Mouse (Mus musculus) limb, embryonic 14.5 days (tissue): ENCODE measurements around the gene Itpkb. TPM values are rescaled to one million over a fixed set of nuclear protein-coding genes. Genes with fewer than 3 reads are reported as not detected.

Source experiments
- ATAC-seq: fragments of 200-750 bp; cut with Nextera tagmentation; 2 replicates; pipeline ENCODE4 v1.8.0; 2017; ENCODE audit warnings: low read depth, moderate number of reproducible peaks, moderate TSS enrichment; ENCODE audit not compliant: low FRiP score
- DNase-seq: peaks from one replicate; pipeline ENCODE4 v3.0.0-alpha.2; 2015; ENCODE audit warnings: low spot score
- H3K27ac ChIP-seq: fragments of 300-500 bp; sonication (generic); replicated peaks from 2 replicates; pipeline ENCODE4 v1.5.1; 2014; ENCODE audit warnings: low read depth, mild to moderate bottlenecking, low read length, moderate library complexity, mixed read lengths
- H3K27me3 ChIP-seq: fragments of 300-500 bp; sonication (generic); 2 replicates; pipeline ENCODE4 v1.6.1; 2014; ENCODE audit warnings: low read length, mixed read lengths; ENCODE audit not compliant: control insufficient read depth, insufficient read depth
- H3K36me3 ChIP-seq: fragments of 300-500 bp; sonication (generic); 2 replicates; pipeline ENCODE4 v1.6.1; 2014; ENCODE audit warnings: mild to moderate bottlenecking, low read length, moderate library complexity, mixed read lengths; ENCODE audit not compliant: control insufficient read depth, insufficient read depth
- H3K4me1 ChIP-seq: fragments of 300-500 bp; sonication (generic); 2 replicates; pipeline ENCODE4 v1.6.1; 2014; ENCODE audit warnings: antibody characterized with exemption, low read length, mixed read lengths; ENCODE audit not compliant: control insufficient read depth, insufficient read depth
- H3K4me2 ChIP-seq: fragments of 300-500 bp; sonication (generic); replicated peaks from 2 replicates; pipeline ENCODE4 v1.6.1; 2014; ENCODE audit warnings: low read depth, mild to moderate bottlenecking, low read length, moderate library complexity; ENCODE audit not compliant: severe bottlenecking
- H3K4me3 ChIP-seq: fragments of 300-500 bp; sonication (generic); replicated peaks from 2 replicates; pipeline ENCODE4 v1.5.1; 2014; ENCODE audit warnings: low read length
- H3K9ac ChIP-seq: fragments of 300-500 bp; sonication (generic); 2 replicates; pipeline ENCODE4 v1.6.1; 2014; ENCODE audit warnings: mild to moderate bottlenecking, low read depth, low read length, moderate library complexity; ENCODE audit not compliant: severe bottlenecking
- H3K9me3 ChIP-seq: fragments of 300-500 bp; sonication (generic); 2 replicates; pipeline ENCODE4 v1.6.1; 2016; ENCODE audit warnings: low read length; ENCODE audit not compliant: control insufficient read depth
- POLR2A ChIP-seq: fragments of 200-500 bp; IDR thresholded peaks from 2 replicates; pipeline ENCODE4 v1.8.0; 2012; ENCODE audit warnings: inconsistent platforms, mild to moderate bottlenecking, moderate library complexity, borderline replicate concordance; ENCODE audit not compliant: insufficient read depth, insufficient read length; ENCODE audit errors: extremely low read depth
- WGBS: fragments of 180-500 bp; shearing (Covaris S2); extraction: QIAGEN DNeasy Blood & Tissue Kit; methylation state at CpG from one replicate; pipeline ENCODE4 v1.1.7; 2014; 5-methylcytosine and 5-hydroxymethylcytosine counted together
- polyA plus RNA-seq, 2 experiments: library from polyadenylated mRNA; depleted of rRNA in 1 of 2; stranded (reverse) in 1 of 2; unstranded in 1 of 2; fragments of >200 nt; fragmentation: Nextera tagmentation in 1 of 2; extraction: Ambion mirVana in 1 of 2; gene quantifications; 2 replicates each; pipeline versions ENCODE4 v1.2.1 to v1.2.3; 2012 to 2014

Itpkb gene
- polyA plus RNA-seq, 2 experiments: 8.4 to 16.2 TPM

DNA sequence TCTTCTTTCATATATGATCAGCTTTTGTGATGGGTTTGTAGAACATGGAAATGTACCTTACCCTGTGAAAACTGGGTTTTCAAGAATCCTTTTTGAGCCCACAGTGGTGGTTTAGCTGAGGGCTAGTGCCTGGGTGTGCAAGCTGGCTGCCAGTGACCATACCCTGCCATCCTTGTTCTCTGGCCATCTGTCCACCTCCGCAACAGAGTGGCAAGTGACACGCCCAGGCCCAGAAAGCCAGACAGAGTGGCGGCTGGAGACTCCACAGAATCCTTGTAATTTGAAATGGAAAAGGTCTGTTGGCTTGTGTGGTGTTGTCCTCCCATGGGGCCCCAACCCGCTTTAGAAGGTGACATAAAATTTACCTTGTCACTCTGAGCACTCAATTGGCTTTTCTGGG lies 31.9 kb downstream of the Itpkb start:
- Histone ChIP-seq H3K9ac (no peak overlapping the region), H3K4me3 (no peak overlapping the region), H3K27ac (no peak overlapping the region), H3K4me2 (no peak overlapping the region), H3K36me3 (0 out of 2 replicates have a peak, but pooled peaks cover 2% of the 10 kb centered on the region), H3K9me3 (no peaks in the 10 kb centered on the region), H3K27me3 (no peaks in the 10 kb centered on the region), H3K4me1 (peaks cover 12% of the 10 kb centered on the region; the same call in 1 of the 2 replicates)
- DNase-seq (no peak), ATAC-seq (no peak)
- WGBS: 80% methylated on average over 4 of the region's 4 CpGs
- no peak for TF ChIP-seq POLR2A

DNA sequence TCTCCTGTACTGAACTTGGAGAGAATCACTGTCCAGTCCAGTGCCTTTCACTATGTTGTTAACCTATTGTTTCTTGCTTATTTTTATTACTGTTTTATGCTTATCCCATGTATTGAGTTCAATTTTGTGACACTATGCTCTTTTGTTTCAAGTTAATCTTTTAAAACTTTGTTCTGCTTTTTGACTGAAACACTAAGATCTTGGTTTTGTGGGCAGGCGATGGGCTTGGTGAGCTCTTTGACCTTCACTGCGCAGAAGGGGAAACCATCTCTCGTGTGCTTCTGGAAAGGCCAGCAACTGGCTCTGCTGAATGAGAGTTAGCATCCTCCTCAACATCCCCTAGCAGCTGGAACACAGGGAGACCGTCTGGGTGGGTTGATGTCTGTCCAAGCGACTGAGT lies 32.6 kb downstream of the Itpkb start:
- WGBS: 81% methylated on average over 5 of the region's 5 CpGs
- no peak for DNase-seq
- no peak for TF ChIP-seq POLR2A
- Histone ChIP-seq H3K9ac (no peak overlapping the region), H3K27me3 (no peaks in the 10 kb centered on the region), H3K4me2 (no peak overlapping the region), H3K27ac (no peak overlapping the region), H3K36me3 (0 out of 2 replicates have a peak, but pooled peaks cover 2% of the 10 kb centered on the region), H3K4me1 (peaks cover 17% of the 10 kb centered on the region; the same call in 1 of the 2 replicates), H3K9me3 (no peaks in the 10 kb centered on the region), H3K4me3 (no peak overlapping the region)
- ATAC-seq: no peak

DNA sequence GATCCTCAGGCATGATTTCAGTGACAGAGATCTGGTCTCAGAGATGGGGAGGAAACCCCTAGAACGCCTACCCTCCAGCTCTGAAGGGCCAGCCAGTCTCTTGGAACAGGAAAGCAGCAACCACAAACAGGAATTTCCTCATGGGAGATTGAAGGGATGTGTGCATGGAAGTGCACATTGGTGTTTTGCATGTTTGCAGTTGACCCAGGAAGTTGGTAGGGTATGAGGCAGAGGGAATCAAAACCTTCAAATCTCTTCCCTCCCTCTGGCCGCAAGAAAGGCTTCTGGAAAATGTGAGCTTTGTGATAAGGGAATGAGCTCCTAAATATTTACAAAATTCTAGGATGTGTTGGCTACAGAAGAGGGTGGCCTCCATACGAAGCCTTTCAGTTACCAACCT lies 33.0 kb downstream of the Itpkb start:
- Histone ChIP-seq H3K9me3 (no peaks in the 10 kb centered on the region), H3K27ac (no peak overlapping the region; the same call in 1 of the 2 replicates), H3K4me3 (no peak overlapping the region), H3K36me3 (0 out of 2 replicates have a peak, but pooled peaks cover 2% of the 10 kb centered on the region), H3K9ac (no peak overlapping the region), H3K4me1 (peaks cover 13% of the 10 kb centered on the region; the same call in 1 of the 2 replicates), H3K4me2 (no peak overlapping the region), H3K27me3 (no peaks in the 10 kb centered on the region)
- 74% methylated on average over 3 of the region's 3 CpGs for WGBS
- TF ChIP-seq POLR2A: no peak
- no peak for DNase-seq
- ATAC-seq: no peak

DNA sequence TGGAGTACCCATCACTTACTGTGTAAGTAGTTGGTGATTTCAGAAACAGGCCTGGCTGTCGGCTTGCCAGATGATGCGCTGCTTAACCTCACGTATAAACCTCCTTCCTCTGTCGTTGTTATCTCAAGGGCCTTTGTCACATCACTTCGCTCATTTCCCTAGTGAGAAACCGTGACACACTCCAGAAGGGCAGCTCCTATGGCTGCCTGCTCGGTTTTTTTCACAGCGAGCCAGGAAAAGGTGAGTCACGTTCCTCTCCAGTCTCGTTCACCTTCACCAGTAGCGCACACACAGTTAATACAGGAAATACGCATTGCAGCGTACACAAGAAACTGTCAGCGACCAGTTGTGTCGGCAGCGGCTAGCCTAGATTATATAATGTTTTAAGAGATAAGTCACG lies 33.7 kb downstream of the Itpkb start:
- H3K9ac ChIP-seq: no peak overlapping the region
- H3K27me3 ChIP-seq: no peaks in the 10 kb centered on the region
- no peak overlapping the region for H3K4me3 ChIP-seq
- ATAC-seq (no peak), DNase-seq (no peak)
- H3K9me3 ChIP-seq: no peaks in the 10 kb centered on the region
- 57% methylated on average over 17 of the region's 17 CpGs for WGBS
- no peak for TF ChIP-seq POLR2A
- 0 out of 2 replicates have a peak, but pooled peaks cover 2% of the 10 kb centered on the region for H3K36me3 ChIP-seq
- H3K27ac ChIP-seq: no peak overlapping the region; the same call in 1 of the 2 replicates
- H3K4me2 ChIP-seq: no peak overlapping the region
- peaks cover 13% of the 10 kb centered on the region; the same call in 1 of the 2 replicates for H3K4me1 ChIP-seq

DNA sequence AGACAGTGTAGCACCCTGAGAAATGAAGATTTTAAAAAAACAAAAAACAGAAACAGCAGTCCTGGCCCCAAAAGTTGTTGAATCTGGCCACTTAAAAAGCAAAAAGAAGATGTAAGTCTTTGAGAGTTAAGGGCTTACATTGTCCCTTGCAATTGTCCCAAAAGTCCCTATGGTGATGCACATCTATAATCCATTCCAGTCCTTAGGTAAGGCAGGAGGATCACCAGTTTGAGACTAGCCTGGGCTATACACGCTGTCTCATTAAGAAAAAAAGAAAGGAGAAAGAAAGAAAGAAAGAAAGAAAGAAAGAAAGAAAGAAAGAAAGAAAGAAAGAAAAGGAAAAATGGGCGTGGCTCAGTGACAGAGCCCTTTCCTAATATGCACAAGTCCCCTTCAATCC lies 34.4 kb downstream of the Itpkb start:
- H3K27ac ChIP-seq: peak overlapping the region; percentile 70; the same call in 1 of the 2 replicates
- H3K4me1 ChIP-seq: peaks cover 13% of the 10 kb centered on the region; the same call in 1 of the 2 replicates
- no peaks in the 10 kb centered on the region for H3K9me3 ChIP-seq
- H3K9ac ChIP-seq: 0 out of 2 replicates have a peak overlapping the region, but pooled peaks have one; percentile 60
- WGBS: 23% methylated on average over 2 of the region's 2 CpGs
- H3K36me3 ChIP-seq: 0 out of 2 replicates have a peak, but pooled peaks cover 2% of the 10 kb centered on the region
- H3K4me3 ChIP-seq: peak overlapping the region; percentile 46
- DNase-seq (no peak), ATAC-seq (no peak)
- peak overlapping the region; percentile 81 for H3K4me2 ChIP-seq
- no peaks in the 10 kb centered on the region for H3K27me3 ChIP-seq
- no peak for TF ChIP-seq POLR2A
